In genomic region chr1:90947252-90947651, GRCm38 (mm10) we compare ENCODE assay signal across 33 mouse cellular contexts. TPM values are rescaled to one million over a fixed set of nuclear protein-coding genes. Genes with fewer than 3 reads are reported as not detected.
A peak's percentile ranks its signal among the peaks of the same experiment; 100 is the strongest.
DNase-seq lines count a peak whose midpoint lies in the region; ATAC-seq lines count a peak whose summit lies in the region.
"Had no signal": no experiment of that assay in that cellular context is flagged by ENCODE, and none has a peak within 500 bp of the region (broad histone marks: within the 10 kb centered on the region; RNA-seq: fewer than 3 reads in every experiment).

No protein-coding gene starts in this region.

- H3K9me3 ChIP-seq in liver, embryonic 13.5 days (replicated peaks) = no peaks in the 10 kb centered on the region
- H3K9me3 ChIP-seq in liver, embryonic 16.5 days (replicated peaks; ENCODE audit: control insufficient read depth, low read length) = no peaks in the 10 kb centered on the region
- no peaks in the 10 kb centered on the region for H3K9me3 ChIP-seq in embryonic facial prominence, embryonic 10.5 days
- H3K9me3 ChIP-seq: embryonic facial prominence, embryonic 13.5 days; forebrain, embryonic 10.5 days; forebrain, embryonic 13.5 days; hindbrain, embryonic 12.5 days; hindbrain, embryonic 15.5 days had no signal

- H3K36me3 ChIP-seq in liver, embryonic 13.5 days = no peaks in the 10 kb centered on the region
- no peaks in the 10 kb centered on the region for H3K36me3 ChIP-seq in liver, embryonic 16.5 days (ENCODE audit: control insufficient read depth, insufficient read depth)
- H3K36me3 ChIP-seq in embryonic facial prominence, embryonic 10.5 days (replicated peaks) = no peaks in the 10 kb centered on the region
- H3K36me3 ChIP-seq: embryonic facial prominence, embryonic 13.5 days; forebrain, embryonic 10.5 days; G1E; hindbrain, embryonic 12.5 days; hindbrain, embryonic 15.5 days had no signal

- intact Hi-C loops in left cerebral cortex, postnatal 4 days (cut with DNase I) = no loop called here

- peak; percentile 40 for DNase-seq in c-Kit-negative CD71-positive TER-119-positive erythroid progenitor cells, embryonic 14.5 days (ENCODE audit: low read depth, low spot score)
- DNase-seq in liver, embryonic 13.5 days = peak; percentile 49
- DNase-seq in urinary bladder, postnatal 36 days (ENCODE audit: low spot score in 2 of 2) = no peak
- DNase-seq in embryonic facial prominence, embryonic 10.5 days (ENCODE audit: low spot score) = no peak
- no peak for DNase-seq in left cerebral cortex, postnatal 4 days
- DNase-seq: adrenal gland, postnatal 10 days; adrenal gland, postnatal 36 days; B cell, adult 2 months; cerebellum, adult 18-20 months; cerebellum, adult 9-10 months; cerebellum, postnatal 14 days; gastrocnemius, postnatal 14 days; heart, adult 11 months had no signal

- H3K4me3 ChIP-seq in liver, embryonic 13.5 days (replicated peaks) = no peak overlapping the region
- no peak overlapping the region for H3K4me3 ChIP-seq in liver, embryonic 16.5 days (ENCODE audit: low read depth, low read length)
- H3K4me3 ChIP-seq in embryonic facial prominence, embryonic 10.5 days = no peak overlapping the region
- H3K4me3 ChIP-seq: embryonic facial prominence, embryonic 13.5 days; forebrain, embryonic 10.5 days; forebrain, embryonic 13.5 days; hindbrain, embryonic 12.5 days; hindbrain, embryonic 15.5 days had no signal

- 44% methylated on average over 2 of the region's 2 CpGs for WGBS in liver, embryonic 13.5 days (ENCODE audit: insufficient replicate concordance)
- 31% methylated on average over 2 of the region's 2 CpGs for WGBS in liver, embryonic 16.5 days (ENCODE audit: insufficient replicate concordance)
- WGBS in embryonic facial prominence, embryonic 10.5 days = 74% methylated on average over 2 of the region's 2 CpGs

- H3K27ac ChIP-seq in liver, embryonic 13.5 days = peak overlapping the region; percentile 70
- no peak overlapping the region for H3K27ac ChIP-seq in liver, embryonic 16.5 days (ENCODE audit: low read length)
- H3K27ac ChIP-seq in embryonic facial prominence, embryonic 10.5 days (replicated peaks) = no peak overlapping the region
- H3K27ac ChIP-seq: embryonic facial prominence, embryonic 13.5 days; forebrain, embryonic 10.5 days; forebrain, embryonic 13.5 days; hindbrain, embryonic 12.5 days; hindbrain, embryonic 15.5 days had no signal

- H3K9ac ChIP-seq in liver, embryonic 13.5 days = no peak overlapping the region
- no peak overlapping the region for H3K9ac ChIP-seq in liver, embryonic 16.5 days (ENCODE audit: low read depth, low read length)
- H3K9ac ChIP-seq: embryonic facial prominence, embryonic 13.5 days; forebrain, embryonic 13.5 days; hindbrain, embryonic 12.5 days; hindbrain, embryonic 15.5 days had no signal

- 0 out of 2 replicates have a peak, but pooled peaks have one; percentile 49 for ATAC-seq in erythroblast, adult 5-6 weeks (replicated peaks; ENCODE audit: low FRiP score, poor library complexity, severe bottlenecking)
- peak; percentile 94 for ATAC-seq in liver, embryonic 13.5 days (ENCODE audit: low read depth)
- ATAC-seq in liver, embryonic 16.5 days (ENCODE audit: low read depth) = 0 out of 2 replicates have a peak, but pooled peaks have one; percentile 58
- ATAC-seq: forebrain, embryonic 13.5 days; forebrain, embryonic 16.5 days; Patski had no signal

- peak overlapping the region; percentile 39 for H3K4me2 ChIP-seq in liver, embryonic 13.5 days
- H3K4me2 ChIP-seq in liver, embryonic 16.5 days (ENCODE audit: low read depth, low read length) = no peak overlapping the region
- H3K4me2 ChIP-seq: embryonic facial prominence, embryonic 13.5 days; forebrain, embryonic 13.5 days; heart, embryonic 11.5 days; hindbrain, embryonic 12.5 days; hindbrain, embryonic 15.5 days had no signal

- no peaks in the 10 kb centered on the region for H3K27me3 ChIP-seq in liver, embryonic 13.5 days
- no peaks in the 10 kb centered on the region for H3K27me3 ChIP-seq in liver, embryonic 16.5 days (ENCODE audit: control insufficient read depth, insufficient read depth, low read depth, low read length)
- 0 out of 2 replicates have a peak, but pooled peaks cover 4% of the 10 kb centered on the region for H3K27me3 ChIP-seq in embryonic facial prominence, embryonic 10.5 days (replicated peaks; ENCODE audit: low read depth, poor library complexity, severe bottlenecking)
- H3K27me3 ChIP-seq: embryonic facial prominence, embryonic 13.5 days; forebrain, embryonic 13.5 days; hindbrain, embryonic 12.5 days; hindbrain, embryonic 15.5 days; Patski had no signal

- peaks cover 30% of the 10 kb centered on the region for H3K4me1 ChIP-seq in liver, embryonic 13.5 days (replicated peaks)
- no peaks in the 10 kb centered on the region for H3K4me1 ChIP-seq in liver, embryonic 16.5 days (ENCODE audit: control insufficient read depth, low read depth, low read length)
- H3K4me1 ChIP-seq in embryonic facial prominence, embryonic 10.5 days = no peaks in the 10 kb centered on the region
- H3K4me1 ChIP-seq: embryonic facial prominence, embryonic 13.5 days; forebrain, embryonic 10.5 days; forebrain, embryonic 13.5 days; hindbrain, embryonic 12.5 days; hindbrain, embryonic 15.5 days had no signal

RNA-seq across cellular contexts. Expression of gene Prlh, which starts 5.7 kb away (rescaled TPM):
- not detected in 2 replicates for total RNA-seq in erythroblast, adult 5-6 weeks (2015; ENCODE audit: low replicate concordance)
- total RNA-seq in erythroblast, adult 5-6 weeks (2017; ENCODE audit: low replicate concordance) = not detected in 2 replicates
- polyA plus RNA-seq in liver, embryonic 13.5 days (2015; fragmentation: Nextera tagmentation; extraction: Ambion mirVana) = 0.50 TPM in 1 of 2 replicates, not detected in the other
- polyA plus RNA-seq in liver, embryonic 16.5 days (2015; fragmentation: Nextera tagmentation; extraction: Ambion mirVana) = not detected in 2 replicates
- polyA plus RNA-seq in embryonic facial prominence, embryonic 10.5 days (2016; fragmentation: Nextera tagmentation; extraction: Ambion mirVana) = not detected in 2 replicates
- not detected for total RNA-seq in left cerebral cortex, postnatal 4 days (2021)
- total RNA-seq: adrenal gland, adult 18-20 months; adrenal gland, postnatal 10 days; adrenal gland, postnatal 36 days; CH12.LX; G1E; gastrocnemius, adult 18-20 months; gastrocnemius, postnatal 14 days; gastrocnemius, postnatal 4 days; heart, adult 8-10 months; heart, postnatal 25 days; hematopoietic stem cell, adult 5-6 weeks had no signal
- polyA plus RNA-seq: embryonic facial prominence, embryonic 13.5 days; forebrain, embryonic 10.5 days; forebrain, embryonic 13.5 days; forebrain, embryonic 16.5 days; G1E; heart, embryonic 11.5 days; heart, embryonic 14.5 days; heart, postnatal 0 days; hindbrain, embryonic 12.5 days; hindbrain, embryonic 15.5 days; Patski had no signal

RNA-seq across cellular contexts. Expression of gene Rab17, which starts 22.2 kb away (rescaled TPM):
- not detected in 2 replicates for total RNA-seq in erythroblast, adult 5-6 weeks (2015; ENCODE audit: low replicate concordance)
- total RNA-seq in erythroblast, adult 5-6 weeks (2017; ENCODE audit: low replicate concordance) = not detected in 2 replicates
- 3.8 TPM in 2 replicates for polyA plus RNA-seq in liver, embryonic 13.5 days (2015; fragmentation: Nextera tagmentation; extraction: Ambion mirVana)
- 5.7 and 7.4 TPM in 2 replicates for polyA plus RNA-seq in liver, embryonic 16.5 days (2015; fragmentation: Nextera tagmentation; extraction: Ambion mirVana)
- polyA plus RNA-seq in embryonic facial prominence, embryonic 10.5 days (2016; fragmentation: Nextera tagmentation; extraction: Ambion mirVana) = 0.39 and 0.44 TPM in 2 replicates
- total RNA-seq in left cerebral cortex, postnatal 4 days (2021) = not detected
- total RNA-seq: adrenal gland, adult 18-20 months; adrenal gland, postnatal 36 days; gastrocnemius, adult 18-20 months had no signal
- polyA plus RNA-seq: forebrain, embryonic 13.5 days; G1E had no signal

RNA-seq across cellular contexts. Expression of gene Mlph, which starts 32.4 kb away (rescaled TPM):
- 0.38 TPM in 1 of 2 replicates, not detected in the other for total RNA-seq in erythroblast, adult 5-6 weeks (2015; ENCODE audit: low replicate concordance)
- total RNA-seq in erythroblast, adult 5-6 weeks (2017; ENCODE audit: low replicate concordance) = not detected in 2 replicates
- 0.07 TPM in 1 of 2 replicates, not detected in the other for polyA plus RNA-seq in liver, embryonic 13.5 days (2015; fragmentation: Nextera tagmentation; extraction: Ambion mirVana)
- 0.05 TPM in 1 of 2 replicates, not detected in the other for polyA plus RNA-seq in liver, embryonic 16.5 days (2015; fragmentation: Nextera tagmentation; extraction: Ambion mirVana)
- polyA plus RNA-seq in embryonic facial prominence, embryonic 10.5 days (2016; fragmentation: Nextera tagmentation; extraction: Ambion mirVana) = 0.06 and 0.14 TPM in 2 replicates
- total RNA-seq in left cerebral cortex, postnatal 4 days (2021) = under 1 TPM; 0.40 to 0.79 TPM
- total RNA-seq: CH12.LX, G1E had no signal
- polyA plus RNA-seq: G1E had no signal

RNA-seq across cellular contexts. Expression of gene Lrrfip1, which starts 51.3 kb away (rescaled TPM):
- 16.9 and 26.1 TPM in 2 replicates for total RNA-seq in erythroblast, adult 5-6 weeks (2015; ENCODE audit: low replicate concordance)
- total RNA-seq in erythroblast, adult 5-6 weeks (2017; ENCODE audit: low replicate concordance) = 28.5 and 33.3 TPM in 2 replicates
- polyA plus RNA-seq in liver, embryonic 13.5 days (2015; fragmentation: Nextera tagmentation; extraction: Ambion mirVana) = 12.9 and 15.9 TPM in 2 replicates
- polyA plus RNA-seq in liver, embryonic 16.5 days (2015; fragmentation: Nextera tagmentation; extraction: Ambion mirVana) = 16.1 and 20.5 TPM in 2 replicates
- polyA plus RNA-seq in embryonic facial prominence, embryonic 10.5 days (2016; fragmentation: Nextera tagmentation; extraction: Ambion mirVana) = 22.5 and 25.7 TPM in 2 replicates
- 10 to 100 TPM; 66.4 to 74.2 TPM for total RNA-seq in left cerebral cortex, postnatal 4 days (2021)
- polyA plus RNA-seq: G1E had no signal

Comparison
In these comparisons a context has a peak if more than half of its experiments do, and no peak if none do; other contexts are left out.
1. DNase-seq: peak in c-Kit-negative CD71-positive TER-119-positive erythroid progenitor cells, embryonic 14.5 days (single experiment) and liver, embryonic 13.5 days (single experiment); none in urinary bladder, postnatal 36 days (0 of 2), embryonic facial prominence, embryonic 10.5 days (single experiment) and left cerebral cortex, postnatal 4 days (single experiment).
2. Peak in every context shown above with its lines, with median percentiles within 50 percentile points of each other: ATAC-seq.